Mouse (Mus musculus): Measurements from ENCODE around the gene Fkbp14. TPM values are rescaled to one million over a fixed set of nuclear protein-coding genes. Genes with fewer than 3 reads are reported as not detected.
A peak's percentile ranks its signal among the peaks of the same experiment; 100 is the strongest.

The Fkbp14 gene
- polyA plus RNA-seq (2015; fragmentation: Nextera tagmentation; extraction: Ambion mirVana) = 7.1 and 8.1 TPM in 2 replicates

DNA sequence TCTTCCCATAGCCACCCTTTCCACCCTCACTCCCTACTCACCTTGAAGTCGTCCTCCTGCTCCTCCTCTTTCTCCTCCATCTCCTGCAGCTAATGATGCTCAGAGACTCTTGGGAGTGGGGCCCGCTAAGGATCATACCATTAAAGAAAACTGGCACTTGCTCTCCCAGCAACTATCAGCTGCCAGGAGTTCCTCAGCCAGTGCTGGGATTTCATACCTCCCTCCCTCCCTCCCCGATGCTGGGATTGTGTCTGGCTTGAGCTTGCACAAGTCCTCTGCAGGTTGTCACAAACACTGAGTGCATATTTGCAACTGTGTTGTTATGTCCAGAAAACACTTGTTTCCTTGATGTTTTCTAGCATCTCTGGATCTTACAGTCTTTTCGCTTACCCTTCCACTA, at the start of gene Fkbp14:
Fkbp14 (minus strand) TSS at position 101 of the 400 bp plus-strand sequence.
- no peaks in the 10 kb centered on the region for H3K36me3 ChIP-seq (ENCODE audit: control insufficient read depth, insufficient read depth, low read length)
- WGBS = 82% methylated on average over 4 of the region's 4 CpGs
- H3K9ac ChIP-seq (ENCODE audit: low read depth, low read length) = no peak within 1 kb of the TSS
- no peaks in the 10 kb centered on the region for H3K27me3 ChIP-seq (ENCODE audit: control insufficient read depth, insufficient read depth, low read depth, low read length)
- peak within 1 kb of the TSS; percentile 87; the same call in 1 of the 2 replicates for H3K4me3 ChIP-seq (ENCODE audit: low read depth, low read length)
- no peaks in the 10 kb centered on the region for H3K9me3 ChIP-seq (replicated peaks; ENCODE audit: control insufficient read depth, low read length, poor library complexity, severe bottlenecking)
- no peak within 1 kb of the TSS for H3K27ac ChIP-seq (ENCODE audit: low read length)
- H3K4me1 ChIP-seq (ENCODE audit: control insufficient read depth, insufficient read depth, low read length) = peaks cover 23% of the 10 kb centered on the region
- H3K4me2 ChIP-seq (ENCODE audit: low read length) = peak within 1 kb of the TSS; percentile 64
- no peak for ATAC-seq

- H3K4me2 ChIP-seq (ENCODE audit: low read length) = no peak overlapping the region
- H3K9me3 ChIP-seq (replicated peaks; ENCODE audit: control insufficient read depth, low read length, poor library complexity, severe bottlenecking) = no peaks in the 10 kb centered on the region
- WGBS = 85% methylated on average over 4 of the region's 4 CpGs
- H3K27me3 ChIP-seq (ENCODE audit: control insufficient read depth, insufficient read depth, low read depth, low read length) = no peaks in the 10 kb centered on the region
- ATAC-seq = no peak
- H3K27ac ChIP-seq (ENCODE audit: low read length) = no peak overlapping the region
- no peaks in the 10 kb centered on the region for H3K4me1 ChIP-seq (ENCODE audit: control insufficient read depth, insufficient read depth, low read length)
- H3K4me3 ChIP-seq (ENCODE audit: low read depth, low read length) = no peak overlapping the region
- H3K36me3 ChIP-seq (ENCODE audit: control insufficient read depth, insufficient read depth, low read length) = peaks cover 12% of the 10 kb centered on the region
- no peak overlapping the region for H3K9ac ChIP-seq (ENCODE audit: low read depth, low read length)
Observed at GRCm38 (mm10) chr6:54643181-54643580, 46.1 kb upstream of the Fkbp14 start.

DNA sequence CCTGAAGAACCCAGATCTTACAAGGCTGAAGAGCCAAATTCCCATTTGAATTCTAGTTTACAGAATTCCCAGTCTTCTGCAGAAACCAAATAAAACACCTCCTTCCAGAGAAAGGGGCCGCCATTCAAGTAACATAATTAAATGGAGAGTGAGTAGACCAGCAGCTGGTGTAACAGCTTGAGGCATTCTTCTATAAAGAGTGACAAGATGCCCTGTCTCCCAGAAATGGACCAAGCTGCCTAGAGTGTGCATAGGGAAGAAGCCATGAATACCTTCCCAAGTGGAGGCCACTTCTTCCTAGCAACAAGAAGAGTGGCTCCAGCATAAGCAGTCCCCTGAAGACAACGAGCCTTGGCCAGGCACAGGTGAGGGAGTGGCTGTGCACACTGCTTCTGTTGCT, 44.8 kb upstream of the Fkbp14 start:
- no peak for ATAC-seq
- no peak overlapping the region for H3K4me2 ChIP-seq (ENCODE audit: low read length)
- H3K9me3 ChIP-seq (replicated peaks; ENCODE audit: control insufficient read depth, low read length, poor library complexity, severe bottlenecking) = no peaks in the 10 kb centered on the region
- H3K27me3 ChIP-seq (ENCODE audit: control insufficient read depth, insufficient read depth, low read depth, low read length) = no peaks in the 10 kb centered on the region
- no peak overlapping the region for H3K4me3 ChIP-seq (ENCODE audit: low read depth, low read length)
- H3K36me3 ChIP-seq (ENCODE audit: control insufficient read depth, insufficient read depth, low read length) = peaks cover 12% of the 10 kb centered on the region
- no peak overlapping the region for H3K27ac ChIP-seq (ENCODE audit: low read length)
- H3K9ac ChIP-seq (ENCODE audit: low read depth, low read length) = no peak overlapping the region
- WGBS = 78% methylated on average over 2 of the region's 2 CpGs
- H3K4me1 ChIP-seq (ENCODE audit: control insufficient read depth, insufficient read depth, low read length) = no peaks in the 10 kb centered on the region

DNA sequence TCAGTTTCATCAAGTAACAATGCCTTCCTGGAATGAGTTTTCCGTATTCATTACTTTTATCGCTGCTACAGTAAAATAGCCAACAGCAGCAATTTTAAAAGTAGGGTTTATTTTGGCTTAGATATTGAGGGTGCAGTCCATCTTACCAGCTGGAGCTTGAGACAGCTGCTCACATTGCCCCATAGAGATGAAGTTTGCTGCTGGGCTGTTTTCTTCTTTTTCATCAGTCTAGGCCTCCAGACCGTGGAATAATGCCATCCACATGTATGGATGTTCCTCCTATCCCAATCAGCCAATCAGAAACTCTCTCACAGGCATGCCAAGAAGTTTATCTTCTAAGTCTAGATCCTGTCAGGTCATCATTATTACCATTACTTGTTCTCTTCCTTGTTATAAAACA, 42.8 kb upstream of the Fkbp14 start:
- Histone ChIP-seq H3K9ac (ENCODE audit: low read depth, low read length) (no peak overlapping the region), H3K27me3 (ENCODE audit: control insufficient read depth, insufficient read depth, low read depth, low read length) (no peaks in the 10 kb centered on the region), H3K9me3 (replicated peaks; ENCODE audit: control insufficient read depth, low read length, poor library complexity, severe bottlenecking) (no peaks in the 10 kb centered on the region), H3K36me3 (ENCODE audit: control insufficient read depth, insufficient read depth, low read length) (peaks cover 12% of the 10 kb centered on the region), H3K4me3 (ENCODE audit: low read depth, low read length) (no peak overlapping the region), H3K4me1 (ENCODE audit: control insufficient read depth, insufficient read depth, low read length) (no peaks in the 10 kb centered on the region), H3K4me2 (ENCODE audit: low read length) (no peak overlapping the region), H3K27ac (ENCODE audit: low read length) (no peak overlapping the region)
- no peak for ATAC-seq
- 95% methylated on average over 3 of the region's 3 CpGs for WGBS

DNA sequence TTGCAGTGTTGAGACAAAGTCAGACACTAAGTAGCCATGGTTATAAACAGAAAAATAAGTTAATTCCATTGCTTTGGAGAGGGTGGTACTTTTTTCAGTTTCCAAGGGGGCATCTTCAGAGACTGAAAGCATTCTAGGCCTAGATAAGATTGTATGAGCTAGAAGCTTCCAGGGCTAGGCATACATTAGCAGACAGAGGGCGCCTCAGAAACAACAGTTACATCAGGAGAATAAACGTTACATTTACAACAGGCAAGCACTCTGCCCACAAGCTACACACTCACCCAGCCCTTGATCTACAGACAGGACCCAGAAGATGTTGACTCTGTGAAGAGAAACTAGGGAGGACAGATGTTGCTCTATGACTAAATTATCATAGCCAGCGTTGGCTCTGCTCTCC, 34.4 kb upstream of the Fkbp14 start:
- WGBS = 48% methylated on average over 3 of the region's 3 CpGs
- H3K9me3 ChIP-seq (replicated peaks; ENCODE audit: control insufficient read depth, low read length, poor library complexity, severe bottlenecking) = no peaks in the 10 kb centered on the region
- no peaks in the 10 kb centered on the region for H3K27me3 ChIP-seq (ENCODE audit: control insufficient read depth, insufficient read depth, low read depth, low read length)
- peaks cover 12% of the 10 kb centered on the region for H3K36me3 ChIP-seq (ENCODE audit: control insufficient read depth, insufficient read depth, low read length)
- no peaks in the 10 kb centered on the region for H3K4me1 ChIP-seq (ENCODE audit: control insufficient read depth, insufficient read depth, low read length)
- H3K27ac ChIP-seq (ENCODE audit: low read length) = no peak overlapping the region
- ATAC-seq = no peak
- no peak overlapping the region for H3K4me2 ChIP-seq (ENCODE audit: low read length)
- H3K4me3 ChIP-seq (ENCODE audit: low read depth, low read length) = no peak overlapping the region
- no peak overlapping the region for H3K9ac ChIP-seq (ENCODE audit: low read depth, low read length)

- Histone ChIP-seq H3K9ac (ENCODE audit: low read depth, low read length) (no peak overlapping the region), H3K9me3 (replicated peaks; ENCODE audit: control insufficient read depth, low read length, poor library complexity, severe bottlenecking) (no peaks in the 10 kb centered on the region), H3K4me3 (ENCODE audit: low read depth, low read length) (no peak overlapping the region), H3K4me2 (ENCODE audit: low read length) (no peak overlapping the region), H3K27ac (ENCODE audit: low read length) (no peak overlapping the region), H3K4me1 (ENCODE audit: control insufficient read depth, insufficient read depth, low read length) (no peaks in the 10 kb centered on the region), H3K36me3 (ENCODE audit: control insufficient read depth, insufficient read depth, low read length) (peaks cover 13% of the 10 kb centered on the region), H3K27me3 (ENCODE audit: control insufficient read depth, insufficient read depth, low read depth, low read length) (no peaks in the 10 kb centered on the region)
- no peak for ATAC-seq
- 35% methylated on average over 7 of the region's 7 CpGs for WGBS
Observed at GRCm38 (mm10) chr6:54629734-54630133, 32.6 kb upstream of the Fkbp14 start.

DNA sequence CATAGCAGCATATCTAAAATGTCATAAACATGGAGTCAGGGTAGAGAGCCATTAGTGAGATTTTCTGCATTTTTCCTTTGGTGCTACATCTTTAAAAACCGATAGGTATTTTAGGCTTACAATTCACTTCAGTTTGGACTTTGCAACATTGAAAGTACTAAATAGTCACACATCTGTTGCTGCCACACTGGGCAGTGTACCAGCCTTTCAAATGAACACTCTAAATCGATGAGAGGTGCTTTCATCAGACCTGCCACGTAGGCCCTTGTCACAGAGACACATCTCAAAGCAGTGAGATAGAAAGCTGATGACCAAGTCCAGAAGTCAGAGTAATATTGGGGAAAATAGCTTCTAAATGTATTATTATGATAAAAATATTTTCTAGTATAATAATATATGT, 31.3 kb upstream of the Fkbp14 start:
- no peak overlapping the region for H3K4me2 ChIP-seq (ENCODE audit: low read length)

GRCm38 (mm10) chr6:54620357-54620756, 23.2 kb upstream of the Fkbp14 start:
- no peak overlapping the region for H3K4me3 ChIP-seq (ENCODE audit: low read depth, low read length)
- no peak for ATAC-seq

More for the DNA sequence above, 31.3 kb upstream of the Fkbp14 start:
- 96% methylated on average over 3 of the region's 3 CpGs for WGBS
- H3K27me3 ChIP-seq (ENCODE audit: control insufficient read depth, insufficient read depth, low read depth, low read length) = no peaks in the 10 kb centered on the region
- no peak overlapping the region for H3K9ac ChIP-seq (ENCODE audit: low read depth, low read length)
- H3K4me1 ChIP-seq (ENCODE audit: control insufficient read depth, insufficient read depth, low read length) = no peaks in the 10 kb centered on the region
- H3K27ac ChIP-seq (ENCODE audit: low read length) = no peak overlapping the region
- peaks cover 23% of the 10 kb centered on the region for H3K36me3 ChIP-seq (ENCODE audit: control insufficient read depth, insufficient read depth, low read length)
- ATAC-seq = no peak
- H3K9me3 ChIP-seq (replicated peaks; ENCODE audit: control insufficient read depth, low read length, poor library complexity, severe bottlenecking) = no peaks in the 10 kb centered on the region
- H3K4me3 ChIP-seq (ENCODE audit: low read depth, low read length) = no peak overlapping the region

GRCm38 (mm10) chr6:54619530-54619929, 22.4 kb upstream of the Fkbp14 start:
- Histone ChIP-seq H3K9ac (ENCODE audit: low read depth, low read length) (no peak overlapping the region), H3K4me2 (ENCODE audit: low read length) (no peak overlapping the region), H3K4me1 (ENCODE audit: control insufficient read depth, insufficient read depth, low read length) (no peaks in the 10 kb centered on the region), H3K27me3 (ENCODE audit: control insufficient read depth, insufficient read depth, low read depth, low read length) (no peaks in the 10 kb centered on the region), H3K9me3 (replicated peaks; ENCODE audit: control insufficient read depth, low read length, poor library complexity, severe bottlenecking) (no peaks in the 10 kb centered on the region), H3K27ac (ENCODE audit: low read length) (no peak overlapping the region), H3K4me3 (ENCODE audit: low read depth, low read length) (no peak overlapping the region), H3K36me3 (ENCODE audit: control insufficient read depth, insufficient read depth, low read length) (peaks cover 17% of the 10 kb centered on the region)
- no peak for ATAC-seq
- 97% methylated on average over 7 of the region's 7 CpGs for WGBS

More at GRCm38 (mm10) chr6:54620357-54620756, 23.2 kb upstream of the Fkbp14 start:
- no peak overlapping the region for H3K27ac ChIP-seq (ENCODE audit: low read length)
- no peaks in the 10 kb centered on the region for H3K9me3 ChIP-seq (replicated peaks; ENCODE audit: control insufficient read depth, low read length, poor library complexity, severe bottlenecking)
- no peak overlapping the region for H3K9ac ChIP-seq (ENCODE audit: low read depth, low read length)
- no peaks in the 10 kb centered on the region for H3K27me3 ChIP-seq (ENCODE audit: control insufficient read depth, insufficient read depth, low read depth, low read length)
- H3K4me2 ChIP-seq (ENCODE audit: low read length) = no peak overlapping the region
- peaks cover 18% of the 10 kb centered on the region for H3K36me3 ChIP-seq (ENCODE audit: control insufficient read depth, insufficient read depth, low read length)
- 88% methylated on average over 4 of the region's 4 CpGs for WGBS
- no peaks in the 10 kb centered on the region for H3K4me1 ChIP-seq (ENCODE audit: control insufficient read depth, insufficient read depth, low read length)
